Mouse (Mus musculus): ENCODE data around the gene Cyp4f18.
"Not testable (repeated sequence)": the region's sequence is repeated elsewhere in the genome, so short reads cannot be mapped to it uniquely, and the experiment has no call there.

Cyp4f18 gene

DNA sequence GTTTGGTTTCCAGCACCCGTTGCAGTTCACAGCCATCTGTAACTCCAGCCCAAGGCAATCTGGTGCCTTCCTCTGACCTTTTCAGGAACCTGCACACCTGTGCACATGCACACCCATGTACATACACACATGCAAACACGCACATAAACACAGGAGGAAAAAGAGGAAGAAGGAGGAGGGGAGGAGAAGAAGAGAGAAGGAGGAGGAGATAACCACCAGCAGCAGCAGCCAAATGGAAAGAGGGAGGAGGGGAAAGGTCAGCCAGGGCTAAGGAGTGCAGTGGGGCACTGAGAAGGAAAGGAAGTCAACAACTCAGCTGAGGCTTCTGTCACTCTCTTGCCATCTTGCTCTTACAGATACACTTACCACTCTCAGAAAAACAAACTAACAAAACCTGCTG, 28.4 kb downstream of the Cyp4f18 start:
- no peak for DNase-seq (ENCODE audit: extremely low spot score, low read depth, low spot score)

GRCm38 (mm10) chr8:71974211-71974610, 35.2 kb downstream of the Cyp4f18 start:
- DNase-seq (ENCODE audit: extremely low spot score, low read depth, low spot score): no peak

GRCm38 (mm10) chr8:71971945-71972344, 37.5 kb downstream of the Cyp4f18 start:
- no peak for DNase-seq (ENCODE audit: extremely low spot score, low read depth, low spot score)

DNA sequence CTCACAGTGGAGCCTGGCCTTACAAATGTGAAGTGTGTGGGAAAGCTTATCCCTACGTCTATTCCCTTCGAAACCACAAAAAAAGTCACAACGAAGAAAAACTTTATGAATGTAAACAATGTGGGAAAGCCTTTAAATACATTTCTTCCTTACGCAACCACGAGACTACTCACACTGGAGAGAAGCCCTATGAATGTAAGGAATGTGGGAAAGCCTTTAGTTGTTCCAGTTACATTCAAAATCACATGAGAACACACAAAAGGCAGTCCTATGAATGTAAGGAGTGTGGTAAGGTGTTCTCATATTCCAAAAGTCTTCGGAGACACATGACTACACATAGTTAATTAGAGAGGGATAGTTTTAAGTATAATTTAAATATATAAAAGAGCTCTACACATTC, 40.8 kb downstream of the Cyp4f18 start:
- DNase-seq (ENCODE audit: extremely low spot score, low read depth, low spot score): no peak

DNA sequence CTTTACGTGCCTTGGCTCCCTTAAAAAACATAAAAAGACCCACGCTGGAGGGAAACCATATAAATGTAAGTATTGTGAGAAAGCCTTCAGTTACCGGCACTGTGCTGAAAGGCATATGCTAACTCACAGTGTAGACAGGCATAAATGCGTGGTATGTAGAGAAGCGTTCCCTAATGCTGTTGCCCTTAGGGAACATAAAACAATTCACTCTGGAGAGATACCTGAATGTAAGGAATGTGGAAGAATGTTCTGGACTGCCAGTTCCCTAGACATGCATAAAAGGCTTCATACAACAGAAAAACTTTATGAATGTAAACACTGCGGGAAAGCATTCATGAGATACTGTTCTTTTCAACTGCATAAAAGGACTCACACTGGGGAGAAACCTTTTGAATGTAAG, 41.3 kb downstream of the Cyp4f18 start:
- no peak for DNase-seq (ENCODE audit: extremely low spot score, low read depth, low spot score)

DNA sequence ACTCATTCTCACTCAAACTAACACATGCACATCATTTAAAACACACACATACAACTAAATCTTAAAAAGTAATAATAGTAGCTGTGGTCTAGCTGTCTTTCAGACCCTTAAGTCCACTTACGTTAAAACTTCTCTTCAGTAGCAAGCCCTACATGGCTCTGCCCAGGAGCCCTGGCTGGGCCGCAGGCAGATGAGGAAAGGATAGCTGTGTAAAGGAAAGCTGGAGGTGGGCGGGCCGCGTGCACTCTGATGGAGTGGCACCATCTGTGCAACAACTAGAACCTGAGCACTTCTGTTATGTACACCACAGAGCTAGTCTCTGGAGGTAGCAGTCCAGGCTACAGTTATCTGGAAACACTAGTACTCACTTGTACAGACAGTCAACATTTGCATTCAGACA, 42.2 kb downstream of the Cyp4f18 start:
- no peak for DNase-seq (ENCODE audit: extremely low spot score, low read depth, low spot score)

DNA sequence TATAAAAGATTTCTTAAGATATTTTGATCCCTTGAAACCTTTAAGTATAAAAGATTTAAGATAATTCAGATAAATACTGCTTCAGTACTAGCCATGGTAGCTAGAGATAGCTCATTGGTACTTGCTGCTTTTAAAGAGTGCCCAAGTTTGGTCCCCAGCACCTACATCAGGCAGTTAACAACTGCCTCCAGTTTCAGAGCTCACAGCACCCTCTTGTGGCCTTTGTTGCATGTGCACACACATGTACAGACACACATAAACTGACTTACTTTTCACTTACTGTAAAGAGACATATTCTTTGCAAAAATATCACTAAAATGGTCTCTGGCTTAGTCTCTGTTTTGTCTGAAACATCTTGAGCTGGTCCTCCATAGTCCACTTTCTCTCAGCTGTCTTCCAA, 43.0 kb downstream of the Cyp4f18 start:
- DNase-seq (ENCODE audit: extremely low spot score, low read depth, low spot score): no peak

GRCm38 (mm10) chr8:71965166-71965565, 44.3 kb downstream of the Cyp4f18 start:
- no peak for DNase-seq (ENCODE audit: extremely low spot score, low read depth, low spot score)

DNA sequence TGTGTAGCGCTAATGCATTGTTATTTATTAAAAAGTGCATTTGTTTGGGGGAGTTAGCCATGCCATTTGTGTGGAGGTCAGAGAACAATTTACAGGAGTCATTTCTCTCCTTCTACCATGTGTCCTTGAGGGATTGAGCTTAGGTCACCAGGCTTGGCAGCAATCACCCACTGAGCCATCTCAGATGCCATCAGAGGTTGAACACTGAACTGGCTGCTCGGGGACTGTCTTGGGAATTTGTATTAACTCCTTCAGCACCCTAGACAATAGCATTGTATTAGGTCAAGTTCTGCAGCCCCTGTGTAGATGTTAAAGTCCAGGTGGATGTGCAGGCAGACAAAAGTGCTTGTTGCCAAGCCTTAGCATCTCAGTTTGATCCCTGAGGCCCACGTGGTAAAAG, 45.4 kb downstream of the Cyp4f18 start:
- no peak for DNase-seq (ENCODE audit: extremely low spot score, low read depth, low spot score)

GRCm38 (mm10) chr8:71961796-71962195, 47.6 kb downstream of the Cyp4f18 start:
- no peak for DNase-seq (ENCODE audit: extremely low spot score, low read depth, low spot score)

- DNase-seq (ENCODE audit: extremely low spot score, low read depth, low spot score): no peak
Observed at GRCm38 (mm10) chr8:71960483-71960882, 48.9 kb downstream of the Cyp4f18 start.

GRCm38 (mm10) chr8:71954666-71955065, 54.8 kb downstream of the Cyp4f18 start:
- DNase-seq (ENCODE audit: extremely low spot score, low read depth, low spot score): no peak

DNA sequence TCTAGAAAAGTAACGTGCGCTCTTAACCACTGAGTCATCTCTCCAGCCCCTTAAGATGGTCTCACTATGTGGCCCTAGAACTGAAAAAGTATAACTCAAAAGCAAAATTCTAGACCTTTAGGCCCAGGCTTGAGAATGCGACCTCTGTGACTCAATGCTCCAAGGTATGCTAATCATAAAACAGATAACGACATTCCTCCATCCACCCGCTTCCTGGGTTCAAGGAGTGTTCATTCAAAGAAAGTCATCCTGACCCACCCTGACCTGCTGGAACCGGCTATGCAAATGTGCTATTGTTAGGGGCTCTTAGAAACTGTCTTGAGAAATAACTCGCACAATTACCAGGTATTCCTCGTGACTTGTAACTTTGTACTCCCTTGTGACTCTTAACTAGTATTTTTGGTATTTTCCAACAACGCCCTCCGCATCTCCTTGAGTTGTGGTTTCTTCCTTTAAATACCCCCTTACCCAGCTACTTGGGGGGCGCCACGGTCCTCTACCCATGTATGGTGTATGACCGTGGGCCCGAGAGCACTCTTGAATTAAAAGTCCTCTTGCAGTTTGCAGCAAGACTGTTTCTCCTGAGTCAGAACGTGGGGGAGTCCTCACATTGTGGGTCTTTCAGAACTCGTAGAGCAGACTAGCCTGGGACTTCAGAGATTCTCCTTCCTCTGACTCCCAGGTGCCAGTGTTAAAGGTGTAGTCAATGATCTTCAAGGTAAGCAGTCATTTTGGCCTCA, 56.3 kb downstream of the Cyp4f18 start:
- not testable (repeated sequence) for DNase-seq (ENCODE audit: extremely low spot score, low read depth, low spot score)

GRCm38 (mm10) chr8:71952489-71952888, 56.9 kb downstream of the Cyp4f18 start:
- DNase-seq (ENCODE audit: extremely low spot score, low read depth, low spot score): no peak

DNA sequence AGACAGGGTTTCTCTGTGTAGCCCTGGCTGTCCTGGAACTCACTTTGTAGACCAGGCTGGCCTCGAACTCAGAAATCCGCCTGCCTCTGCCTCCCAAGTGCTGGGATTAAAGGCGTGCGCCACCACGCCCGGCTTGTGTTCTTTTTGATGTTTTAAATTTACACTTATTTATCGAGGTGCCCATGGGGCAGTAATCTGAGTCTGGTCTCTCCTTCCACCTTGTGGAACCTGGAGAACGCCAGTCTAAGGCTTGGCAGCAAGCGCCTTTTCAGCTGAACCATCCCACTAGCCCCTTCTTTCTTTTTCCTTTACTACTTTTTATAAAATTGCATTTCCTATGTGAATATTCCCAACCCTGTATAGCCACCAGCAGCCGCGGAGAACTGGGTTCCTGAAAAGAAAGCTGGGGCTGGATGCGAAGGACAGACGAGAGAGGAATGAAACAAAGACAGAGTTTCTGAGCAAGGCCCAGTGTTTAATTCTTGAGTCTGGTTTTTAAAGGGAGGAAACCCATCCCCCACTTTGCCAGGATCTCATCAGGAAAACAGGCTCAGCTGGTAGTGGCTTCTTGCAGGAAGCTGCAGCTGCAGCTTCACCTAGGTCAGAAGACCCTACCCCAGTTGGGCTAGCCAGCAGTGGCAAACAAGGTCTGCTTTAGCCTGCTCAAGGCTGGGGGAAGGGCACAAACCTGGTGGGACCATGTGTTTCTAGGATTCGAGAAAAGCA, 57.8 kb downstream of the Cyp4f18 start:
- DNase-seq (ENCODE audit: extremely low spot score, low read depth, low spot score): no peak

GRCm38 (mm10) chr8:71950482-71951221, 58.8 kb downstream of the Cyp4f18 start, which contains the start of gene Zfp961:
Gene Zfp961, plus strand, starts transcription at chr8:71951038.
- peak; percentile 99 for DNase-seq (ENCODE audit: extremely low spot score, low read depth, low spot score)

DNA sequence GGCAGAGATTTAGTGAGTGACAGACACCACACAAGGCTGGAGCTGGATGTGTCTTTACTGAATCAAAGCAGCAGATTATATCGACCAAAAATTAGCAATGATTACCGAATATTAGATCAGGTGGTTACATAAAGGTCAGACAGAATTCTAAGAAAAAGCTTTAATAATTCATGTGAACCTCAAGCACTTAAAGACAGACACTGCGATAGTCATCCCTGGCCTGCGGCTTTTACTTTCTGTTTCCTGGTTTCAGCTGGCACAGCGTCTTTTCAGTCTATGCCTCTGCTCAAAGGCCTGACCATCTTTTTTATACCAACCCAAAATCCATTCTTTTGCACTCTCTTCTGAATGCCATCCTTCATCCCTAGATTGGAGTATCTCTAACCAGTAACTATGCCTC, 60.8 kb downstream of the Cyp4f18 start:
- no peak for DNase-seq (ENCODE audit: extremely low spot score, low read depth, low spot score)

DNA sequence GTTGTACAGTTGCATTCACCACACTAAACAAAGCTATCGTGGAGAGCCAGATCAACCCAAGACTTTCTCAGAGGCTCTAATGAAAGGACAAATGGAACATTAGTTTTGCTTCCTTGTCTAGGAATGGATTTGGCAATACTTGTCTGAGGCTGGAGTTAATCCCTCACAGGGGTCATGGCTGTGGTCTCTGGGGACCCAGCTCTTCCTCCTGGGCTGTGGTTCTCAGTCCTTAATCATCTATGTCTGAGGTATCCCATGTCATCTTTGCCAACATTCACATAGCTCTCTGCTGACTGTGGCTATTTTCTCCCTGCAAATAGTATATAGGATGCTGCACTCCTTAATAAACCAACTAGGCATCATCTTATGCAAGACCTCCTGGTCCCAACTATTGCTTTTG, 67.7 kb downstream of the Cyp4f18 start:
- no peak for DNase-seq (ENCODE audit: extremely low spot score, low read depth, low spot score)

DNA sequence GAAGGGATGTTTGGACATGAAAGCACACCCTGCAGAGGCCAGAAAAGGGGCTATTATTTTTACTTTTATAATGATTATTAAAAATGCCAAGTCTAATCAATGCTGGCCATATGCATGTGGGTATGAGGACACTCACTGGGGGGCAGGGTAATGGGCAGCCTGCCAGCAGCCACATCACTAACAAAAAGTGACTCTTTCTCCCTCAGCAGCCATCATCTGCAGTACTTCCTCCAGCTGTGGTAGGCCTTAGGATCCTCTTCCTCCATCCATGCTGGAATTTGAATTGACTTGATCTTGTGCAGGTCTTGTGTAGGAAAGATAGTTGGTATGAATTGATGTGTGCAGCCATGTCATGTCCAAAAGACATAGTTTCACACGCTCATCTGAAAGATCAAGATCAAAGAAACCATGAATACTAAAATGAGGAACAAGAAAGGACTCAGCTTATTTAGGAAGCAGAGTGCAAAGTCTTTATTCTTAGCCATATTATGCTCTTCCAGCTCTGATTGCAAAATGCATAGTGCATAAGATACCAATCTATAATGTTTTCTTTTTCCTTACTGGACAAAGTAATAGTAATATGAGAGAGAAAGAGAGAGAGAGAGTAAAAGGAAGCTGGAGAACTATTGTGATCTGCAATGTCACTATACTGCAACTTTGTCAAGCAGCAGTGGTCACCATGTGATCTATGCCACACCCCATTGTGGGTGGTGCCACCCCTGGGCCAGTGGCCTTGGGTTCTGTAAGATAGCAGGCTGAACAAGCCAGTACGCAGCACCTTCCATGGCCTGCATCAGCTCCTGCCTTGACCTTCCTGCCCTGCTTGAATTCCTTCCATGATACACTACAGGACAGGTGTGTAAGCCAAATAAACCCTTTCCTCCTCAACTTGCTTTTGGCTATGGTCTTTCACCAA, 68.9 kb downstream of the Cyp4f18 start:
- DNase-seq (ENCODE audit: extremely low spot score, low read depth, low spot score): no peak
